Mouse (Mus musculus) E14TG2a.4 (cell line): ENCODE results near the gene Foxred2.

ENCODE experiments used
- H3K27me3 ChIP-seq: 2 replicates; pipeline ENCODE4 v1.6.1; 2014; ENCODE audit warnings: low read length, control low read depth; ENCODE audit not compliant: insufficient read depth
- H3K36me3 ChIP-seq: 2 replicates; pipeline ENCODE4 v1.6.1; 2014; ENCODE audit warnings: low read length, control low read depth; ENCODE audit not compliant: insufficient read depth
- H3K4me1 ChIP-seq: replicated peaks from 2 replicates; pipeline ENCODE4 v1.6.1; 2014; ENCODE audit warnings: low read depth, low read length, control low read depth
- H3K4me3 ChIP-seq: replicated peaks from 2 replicates; pipeline ENCODE4 v1.5.1; 2014; ENCODE audit warnings: mild to moderate bottlenecking, low read length
- H3K9me3 ChIP-seq: 2 replicates; pipeline ENCODE4 v1.6.1; 2014; ENCODE audit warnings: low read length, control low read depth
- CTCF ChIP-seq: conservative IDR thresholded peaks from 2 replicates; pipeline ENCODE4 v1.5.1; 2014; ENCODE audit warnings: low read length
- NANOG ChIP-seq: IDR thresholded peaks from 2 replicates; pipeline ENCODE4 v1.6.1; 2014; ENCODE audit warnings: borderline replicate concordance, low read length, mixed read lengths
- POU5F1 ChIP-seq: IDR thresholded peaks from 2 replicates; pipeline ENCODE4 v1.6.1; 2014; ENCODE audit warnings: low read length, borderline replicate concordance

Foxred2 gene

GRCm38 (mm10) chr15:77974165-77974841, 17.8 kb upstream of the Foxred2 start:
- Histone ChIP-seq H3K4me1 (peaks cover 23% of the 10 kb centered on the region), H3K27me3 (no peaks in the 10 kb centered on the region), H3K9me3 (no peaks in the 10 kb centered on the region), H3K4me3 (no peak overlapping the region), H3K36me3 (peaks cover 1% of the 10 kb centered on the region)
- TF ChIP-seq POU5F1 (no peak), CTCF (no peak), NANOG (no peak)

- TF ChIP-seq CTCF (no peak), NANOG (no peak), POU5F1 (no peak)
- H3K9me3 ChIP-seq, result no peaks in the 10 kb centered on the region
- peaks cover 56% of the 10 kb centered on the region for H3K4me1 ChIP-seq
- H3K36me3 ChIP-seq, result peaks cover 38% of the 10 kb centered on the region
- peak within 1 kb of the TSS; percentile 99 for H3K4me3 ChIP-seq
- H3K27me3 ChIP-seq, result no peaks in the 10 kb centered on the region
Measured at GRCm38 (mm10) chr15:77970470-77971292, 14.2 kb upstream of the Foxred2 start, which contains the start of gene Eif3d. Gene Eif3d, minus strand, starts transcription at chr15:77970813.

- no peaks in the 10 kb centered on the region for H3K27me3 ChIP-seq
- H3K4me3 ChIP-seq, result peak overlapping the region; percentile 99
- TF ChIP-seq NANOG (no peak), CTCF (no peak), POU5F1 (no peak)
- peaks cover 44% of the 10 kb centered on the region for H3K36me3 ChIP-seq
- peaks cover 63% of the 10 kb centered on the region for H3K4me1 ChIP-seq
- H3K9me3 ChIP-seq, result no peaks in the 10 kb centered on the region
Measured at GRCm38 (mm10) chr15:77969940-77970469, 13.5 kb upstream of the Foxred2 start.

GRCm38 (mm10) chr15:77965117-77965528, 8.6 kb upstream of the Foxred2 start:
- no peaks in the 10 kb centered on the region for H3K27me3 ChIP-seq
- peaks cover 79% of the 10 kb centered on the region for H3K4me1 ChIP-seq
- H3K4me3 ChIP-seq, result no peak overlapping the region
- H3K36me3 ChIP-seq, result peaks cover 93% of the 10 kb centered on the region
- TF ChIP-seq NANOG, result no peak
- TF ChIP-seq POU5F1, result no peak
- TF ChIP-seq CTCF, result no peak; the same call in 1 of the 2 replicates
- no peaks in the 10 kb centered on the region for H3K9me3 ChIP-seq

- Histone ChIP-seq H3K9me3 (no peaks in the 10 kb centered on the region), H3K36me3 (peaks cover 98% of the 10 kb centered on the region), H3K27me3 (no peaks in the 10 kb centered on the region), H3K4me3 (no peak overlapping the region), H3K4me1 (peaks cover 82% of the 10 kb centered on the region)
- TF ChIP-seq CTCF (no peak), NANOG (no peak), POU5F1 (no peak)
Measured at GRCm38 (mm10) chr15:77962447-77962846, 5.9 kb upstream of the Foxred2 start.

- no peak for TF ChIP-seq CTCF
- TF ChIP-seq NANOG, result no peak
- no peak for TF ChIP-seq POU5F1
- peaks cover 81% of the 10 kb centered on the region for H3K36me3 ChIP-seq
- peaks cover 4% of the 10 kb centered on the region for H3K27me3 ChIP-seq
Measured at GRCm38 (mm10) chr15:77960693-77961092, 4.2 kb upstream of the Foxred2 start.

GRCm38 (mm10) chr15:77958071-77958470, 1.5 kb upstream of the Foxred2 start:
- no peaks in the 10 kb centered on the region for H3K9me3 ChIP-seq
- TF ChIP-seq CTCF (no peak), POU5F1 (no peak), NANOG (no peak)
- H3K36me3 ChIP-seq, result peaks cover 72% of the 10 kb centered on the region
- peaks cover 69% of the 10 kb centered on the region for H3K4me1 ChIP-seq
- no peak overlapping the region for H3K4me3 ChIP-seq
- peaks cover 16% of the 10 kb centered on the region for H3K27me3 ChIP-seq

More at GRCm38 (mm10) chr15:77960693-77961092, 4.2 kb upstream of the Foxred2 start:
- H3K4me3 ChIP-seq, result no peak overlapping the region
- peaks cover 81% of the 10 kb centered on the region for H3K4me1 ChIP-seq
- no peaks in the 10 kb centered on the region for H3K9me3 ChIP-seq

GRCm38 (mm10) chr15:77957625-77958024, 1.1 kb upstream of the Foxred2 start:
- peaks cover 72% of the 10 kb centered on the region for H3K36me3 ChIP-seq
- no peaks in the 10 kb centered on the region for H3K9me3 ChIP-seq
- peaks cover 65% of the 10 kb centered on the region for H3K4me1 ChIP-seq
- TF ChIP-seq CTCF, result no peak
- TF ChIP-seq POU5F1, result no peak
- H3K27me3 ChIP-seq, result peaks cover 16% of the 10 kb centered on the region
- peak overlapping the region; percentile 80; the same call in 1 of the 2 replicates for H3K4me3 ChIP-seq
